Mouse (Mus musculus) kidney, embryonic 16.5 days (tissue): ENCODE results near the gene Syne2. TPM values are rescaled to one million over a fixed set of nuclear protein-coding genes. Genes with fewer than 3 reads are reported as not detected.

ENCODE experiments used
- ATAC-seq: fragments of 200-750 bp; cut with Nextera tagmentation; 2 replicates; pipeline ENCODE4 v1.8.0; 2017; ENCODE audit warnings: moderate TSS enrichment; ENCODE audit not compliant: low FRiP score, low TSS enrichment
- H3K27ac ChIP-seq: fragments of 300-500 bp; sonication (generic); 2 replicates; pipeline ENCODE4 v1.5.1; 2014; ENCODE audit warnings: low read length
- H3K27me3 ChIP-seq: fragments of 300-500 bp; sonication (generic); 2 replicates; pipeline ENCODE4 v1.6.1; 2014; ENCODE audit warnings: low read length, control low read depth, mixed read lengths; ENCODE audit not compliant: insufficient read depth
- H3K36me3 ChIP-seq: fragments of 300-500 bp; sonication (generic); 2 replicates; pipeline ENCODE4 v1.6.1; 2014; ENCODE audit warnings: low read length, control low read depth, mixed read lengths; ENCODE audit not compliant: insufficient read depth
- H3K4me1 ChIP-seq: fragments of 300-500 bp; sonication (generic); 2 replicates; pipeline ENCODE4 v1.6.1; 2014; ENCODE audit warnings: low read length, control low read depth, mixed read lengths; ENCODE audit not compliant: insufficient read depth
- H3K4me2 ChIP-seq: fragments of 300-500 bp; sonication (generic); replicated peaks from 2 replicates; pipeline ENCODE4 v1.6.1; 2014; ENCODE audit warnings: low read depth, low read length
- H3K4me3 ChIP-seq: fragments of 300-500 bp; sonication (generic); 2 replicates; pipeline ENCODE4 v1.5.1; 2014; ENCODE audit warnings: mild to moderate bottlenecking, low read length
- H3K9ac ChIP-seq: fragments of 300-500 bp; sonication (generic); replicated peaks from 2 replicates; pipeline ENCODE4 v1.6.1; 2014; ENCODE audit warnings: low read length
- H3K9me3 ChIP-seq: fragments of 300-500 bp; sonication (generic); 2 replicates; pipeline ENCODE4 v1.6.1; 2016; ENCODE audit warnings: low read length, control low read depth
- WGBS: fragments of 180-500 bp; shearing (Covaris S2); extraction: QIAGEN DNeasy Blood & Tissue Kit; methylation state at CpG from one replicate; pipeline ENCODE4 v1.1.7; 2014; 5-methylcytosine and 5-hydroxymethylcytosine counted together
- polyA plus RNA-seq: library from polyadenylated mRNA; unstranded; fragments of >200 nt; fragmentation: Nextera tagmentation; extraction: Ambion mirVana; gene quantifications from 2 replicates; pipeline ENCODE4 v1.2.1, GENCODE M21; 2015

The Syne2 gene
- polyA plus RNA-seq, 1 experiment from 2014 or later: 58.7 TPM

- no peak for ATAC-seq
- no peaks in the 10 kb centered on the region for H3K9me3 ChIP-seq
- peak overlapping the region; percentile 29 for H3K4me3 ChIP-seq
- no peaks in the 10 kb centered on the region for H3K27me3 ChIP-seq
- H3K27ac ChIP-seq: no peak overlapping the region
- peak overlapping the region; percentile 57 for H3K4me2 ChIP-seq
- H3K4me1 ChIP-seq: peaks cover 24% of the 10 kb centered on the region
- 30% methylated on average over 14 of the region's 14 CpGs for WGBS
- H3K9ac ChIP-seq: no peak overlapping the region
- H3K36me3 ChIP-seq: peaks cover 6% of the 10 kb centered on the region
Observed at GRCm38 (mm10) chr12:76080876-76081556, 263.1 kb downstream of the Syne2 start.

- H3K9ac ChIP-seq: peak overlapping the region; percentile 24; the same call in 1 of the 2 replicates
- WGBS: 8% methylated on average over 22 of the region's 22 CpGs
Observed at GRCm38 (mm10) chr12:76081557-76082211, 263.8 kb downstream of the Syne2 start.

GRCm38 (mm10) chr12:76085066-76085465, 267.1 kb downstream of the Syne2 start:
- 48% methylated on average over 9 of the region's 9 CpGs for WGBS
- ATAC-seq: no peak
- H3K9me3 ChIP-seq: no peaks in the 10 kb centered on the region
- no peak overlapping the region for H3K9ac ChIP-seq
- H3K4me2 ChIP-seq: no peak overlapping the region
- peaks cover 24% of the 10 kb centered on the region for H3K4me1 ChIP-seq
- H3K27me3 ChIP-seq: no peaks in the 10 kb centered on the region
- no peak overlapping the region for H3K27ac ChIP-seq
- H3K4me3 ChIP-seq: no peak overlapping the region
- H3K36me3 ChIP-seq: no peaks in the 10 kb centered on the region

More at GRCm38 (mm10) chr12:76081557-76082211, 263.8 kb downstream of the Syne2 start:
- Histone ChIP-seq H3K27me3 (no peaks in the 10 kb centered on the region), H3K27ac (no peak overlapping the region), H3K4me2 (peak overlapping the region; percentile 57), H3K4me1 (peaks cover 24% of the 10 kb centered on the region), H3K9me3 (no peaks in the 10 kb centered on the region), H3K4me3 (peak overlapping the region; percentile 29), H3K36me3 (peaks cover 6% of the 10 kb centered on the region)
- peak; percentile 78 for ATAC-seq

GRCm38 (mm10) chr12:76085956-76086905, 268.3 kb downstream of the Syne2 start:
- Histone ChIP-seq H3K27me3 (no peaks in the 10 kb centered on the region), H3K4me2 (no peak overlapping the region), H3K9ac (no peak overlapping the region), H3K36me3 (peaks cover 3% of the 10 kb centered on the region; the same call in 1 of the 2 replicates), H3K27ac (0 out of 2 replicates have a peak overlapping the region, but pooled peaks have one; percentile 6), H3K4me1 (peaks cover 15% of the 10 kb centered on the region), H3K9me3 (no peaks in the 10 kb centered on the region), H3K4me3 (no peak overlapping the region)
- 63% methylated on average over 15 of the region's 15 CpGs for WGBS
- ATAC-seq: no peak

GRCm38 (mm10) chr12:76087025-76087424, 269.1 kb downstream of the Syne2 start:
- Histone ChIP-seq H3K27me3 (no peaks in the 10 kb centered on the region), H3K27ac (no peak overlapping the region), H3K9ac (no peak overlapping the region), H3K4me2 (no peak overlapping the region), H3K4me1 (peaks cover 10% of the 10 kb centered on the region; the same call in 1 of the 2 replicates), H3K9me3 (no peaks in the 10 kb centered on the region), H3K36me3 (peaks cover 3% of the 10 kb centered on the region; the same call in 1 of the 2 replicates), H3K4me3 (no peak overlapping the region)
- ATAC-seq: no peak
- 80% methylated on average over 13 of the region's 13 CpGs for WGBS

GRCm38 (mm10) chr12:76092789-76093466, 275.0 kb downstream of the Syne2 start:
- no peak for ATAC-seq
- Histone ChIP-seq H3K27me3 (no peaks in the 10 kb centered on the region), H3K27ac (no peak overlapping the region), H3K9ac (no peak overlapping the region), H3K4me2 (no peak overlapping the region), H3K4me1 (peaks cover 6% of the 10 kb centered on the region), H3K36me3 (peaks cover 25% of the 10 kb centered on the region), H3K4me3 (no peak overlapping the region), H3K9me3 (no peaks in the 10 kb centered on the region)
- 82% methylated on average over 11 of the region's 11 CpGs for WGBS

- no peak overlapping the region for H3K4me2 ChIP-seq
- WGBS: 79% methylated on average over 15 of the region's 15 CpGs
- ATAC-seq: no peak
Observed at GRCm38 (mm10) chr12:76093613-76094588, 276.0 kb downstream of the Syne2 start.

GRCm38 (mm10) chr12:76095117-76096035, 277.4 kb downstream of the Syne2 start:
- no peak overlapping the region for H3K4me3 ChIP-seq
- no peak overlapping the region for H3K27ac ChIP-seq
- 45% methylated on average over 30 of the region's 30 CpGs for WGBS
- no peaks in the 10 kb centered on the region for H3K27me3 ChIP-seq
- no peak overlapping the region for H3K4me2 ChIP-seq
- H3K36me3 ChIP-seq: peaks cover 47% of the 10 kb centered on the region
- no peaks in the 10 kb centered on the region for H3K9me3 ChIP-seq
- no peak for ATAC-seq
- peaks cover 6% of the 10 kb centered on the region for H3K4me1 ChIP-seq
- no peak overlapping the region for H3K9ac ChIP-seq

More at GRCm38 (mm10) chr12:76093613-76094588, 276.0 kb downstream of the Syne2 start:
- Histone ChIP-seq H3K4me1 (peaks cover 6% of the 10 kb centered on the region), H3K36me3 (peaks cover 34% of the 10 kb centered on the region), H3K27me3 (no peaks in the 10 kb centered on the region), H3K4me3 (no peak overlapping the region), H3K9ac (no peak overlapping the region), H3K27ac (no peak overlapping the region), H3K9me3 (no peaks in the 10 kb centered on the region)
